Mouse (Mus musculus) liver, postnatal 0 days (tissue): ENCODE data around the gene Smg9.

Source experiments
- CTCF ChIP-seq: sonication (generic); IDR thresholded peaks from 2 replicates; pipeline ENCODE4 v1.5.1; 2016; ENCODE audit warnings: antibody characterized with exemption, low read depth
- EP300 ChIP-seq: IDR thresholded peaks from 2 replicates; pipeline ENCODE4 v1.6.1; 2016; ENCODE audit warnings: antibody characterized with exemption, low read depth, mild to moderate bottlenecking

DNA sequence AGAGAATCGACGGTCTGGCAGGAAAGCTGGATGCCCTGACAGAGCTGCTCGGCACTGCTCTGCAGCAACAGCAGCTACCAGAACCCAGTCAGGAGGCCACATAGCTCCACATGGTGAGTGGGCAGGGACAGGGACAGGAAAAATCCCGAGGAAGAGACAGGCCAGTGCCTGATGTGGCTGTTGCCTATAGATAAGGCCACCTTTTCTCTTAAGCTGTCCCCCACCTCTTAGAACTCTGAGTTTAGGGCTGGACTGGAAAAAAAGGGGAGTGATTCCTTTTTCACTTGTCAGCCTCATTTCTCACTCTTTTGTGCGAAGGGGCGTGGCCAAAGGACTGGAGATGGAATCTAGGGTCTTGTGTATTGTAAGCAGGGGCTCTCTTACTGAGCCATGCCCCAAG, 15.3 kb upstream of the Smg9 start:
- TF ChIP-seq CTCF (no peak), EP300 (peak; percentile 57; the same call in 1 of the 2 replicates)
